Mouse (Mus musculus): ENCODE data around the gene Acox3.

Gene Acox3

DNA sequence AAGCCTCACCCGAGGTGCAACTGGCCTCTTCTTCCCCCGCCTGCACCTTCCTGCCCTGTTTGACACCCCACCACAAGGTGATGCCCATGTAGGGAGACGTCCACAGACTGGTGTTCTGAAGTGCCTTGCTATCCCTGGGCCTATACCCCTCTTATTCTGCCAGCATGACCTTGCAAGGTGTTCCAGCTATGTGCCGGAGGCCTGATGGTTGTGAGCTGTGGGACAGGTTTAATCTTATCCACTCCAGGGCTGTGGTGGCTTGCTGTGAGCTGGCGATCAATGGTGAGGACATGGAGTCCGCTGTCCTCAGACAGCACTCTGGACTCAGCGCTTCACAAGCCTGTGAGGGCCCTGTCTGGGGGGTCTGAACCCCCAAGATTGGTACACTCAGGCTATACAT lies 27.5 kb downstream of the Acox3 start:
- no peak for DNase-seq (ENCODE audit: low spot score in 2 of 2)

DNA sequence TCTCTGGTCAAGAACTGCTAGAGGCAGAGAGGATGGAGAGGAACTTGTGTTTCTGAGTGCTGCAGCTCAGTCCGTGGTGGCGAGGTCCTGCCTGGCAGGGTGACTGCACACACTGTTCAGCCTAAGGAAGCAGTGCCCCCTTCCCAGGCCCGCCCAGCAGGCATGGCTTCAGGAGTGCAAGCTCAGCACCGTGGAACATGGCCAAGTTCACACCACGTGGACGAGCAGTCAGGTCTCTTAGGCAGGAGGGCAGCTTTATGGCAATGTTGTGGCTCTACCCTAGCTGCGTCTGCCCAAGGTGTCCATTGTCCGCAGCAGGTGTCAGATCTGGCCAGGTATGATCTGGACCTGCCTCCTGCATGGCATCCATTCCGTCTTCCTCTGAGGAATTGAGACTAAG lies 28.3 kb downstream of the Acox3 start:
- DNase-seq (ENCODE audit: low spot score in 2 of 2) = no peak

DNA sequence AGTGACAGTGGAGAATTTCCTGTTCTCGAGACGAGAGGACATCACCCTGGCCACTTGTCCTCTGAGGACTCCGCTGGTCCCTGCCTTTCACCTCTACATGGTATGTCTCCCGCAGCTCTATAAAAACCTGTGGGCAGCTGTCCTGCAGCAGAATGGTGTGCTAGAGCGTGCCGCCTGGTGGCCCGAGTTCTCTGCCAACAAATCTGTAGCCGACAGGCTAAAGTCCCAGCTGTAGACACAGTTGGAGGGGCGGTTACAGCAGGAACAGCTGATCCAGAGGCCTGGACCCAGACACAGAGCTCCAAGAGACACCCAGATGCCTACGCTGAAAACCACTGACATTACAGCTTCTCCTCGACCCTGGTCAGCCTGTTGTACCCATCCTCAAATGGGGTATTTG lies 29.1 kb downstream of the Acox3 start:
- no peak for DNase-seq (ENCODE audit: low spot score in 2 of 2)

DNA sequence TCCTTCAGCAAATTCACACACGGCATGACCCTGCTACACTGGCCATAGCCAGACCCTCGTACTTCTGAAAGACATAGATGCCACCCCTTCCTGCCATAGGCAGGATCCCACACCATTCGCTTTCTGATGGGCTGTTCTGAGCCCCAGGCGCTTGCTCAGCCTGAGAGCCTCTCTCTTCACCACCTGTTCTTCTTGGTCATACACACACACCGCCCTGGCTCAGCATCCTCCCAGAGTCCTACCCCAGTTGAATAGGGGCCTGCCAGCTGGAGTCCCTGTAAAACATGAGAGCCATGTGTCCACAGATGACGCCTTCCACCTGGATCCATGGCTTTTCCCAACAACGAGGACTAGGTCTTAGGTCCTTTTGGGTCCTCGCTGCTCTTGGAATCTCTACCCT lies 29.9 kb downstream of the Acox3 start:
- no peak for DNase-seq (ENCODE audit: low spot score in 2 of 2)

DNA sequence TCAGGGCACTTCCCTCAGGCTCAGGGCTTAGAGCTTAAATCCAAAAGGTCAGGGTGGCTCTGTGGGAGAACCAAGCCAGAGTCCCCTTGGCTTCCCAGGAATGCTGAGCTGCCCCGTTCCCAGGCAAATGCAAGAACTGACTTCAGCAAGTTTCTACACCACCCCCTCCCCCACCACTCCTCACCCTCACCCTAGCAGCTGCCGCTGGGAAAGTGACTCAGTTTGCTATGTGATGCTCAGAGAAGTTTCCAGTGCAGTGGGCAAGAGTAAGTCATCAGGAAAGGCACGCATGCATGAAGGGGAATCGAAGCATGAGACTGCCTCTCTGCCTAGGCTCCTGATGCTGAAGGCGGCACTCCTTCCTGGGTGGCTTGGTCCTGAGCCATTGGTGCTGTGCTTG lies 34.1 kb downstream of the Acox3 start:
- DNase-seq (ENCODE audit: low spot score in 2 of 2) = no peak

DNA sequence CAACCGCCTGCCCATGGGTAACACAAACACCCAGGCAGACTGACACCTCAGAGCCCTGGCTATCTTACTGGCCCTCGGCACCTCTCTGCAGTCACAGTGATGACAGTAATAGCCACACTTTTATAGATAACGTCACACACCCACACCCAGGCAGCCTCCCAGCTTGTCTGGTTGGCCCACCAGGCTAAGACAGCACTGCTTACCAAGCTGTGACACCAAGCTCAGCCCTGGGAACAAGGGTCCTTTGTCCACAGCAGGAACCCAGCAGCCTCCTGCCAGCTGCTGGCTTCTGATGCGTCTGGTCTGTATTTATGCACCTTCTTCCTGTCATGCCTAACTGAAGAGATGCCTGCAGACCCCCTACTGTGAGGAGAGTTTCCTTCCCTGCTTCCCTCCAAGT lies 38.3 kb downstream of the Acox3 start:
- DNase-seq (ENCODE audit: low spot score in 2 of 2) = peak in 1 of 2 experiments; percentile 41

DNA sequence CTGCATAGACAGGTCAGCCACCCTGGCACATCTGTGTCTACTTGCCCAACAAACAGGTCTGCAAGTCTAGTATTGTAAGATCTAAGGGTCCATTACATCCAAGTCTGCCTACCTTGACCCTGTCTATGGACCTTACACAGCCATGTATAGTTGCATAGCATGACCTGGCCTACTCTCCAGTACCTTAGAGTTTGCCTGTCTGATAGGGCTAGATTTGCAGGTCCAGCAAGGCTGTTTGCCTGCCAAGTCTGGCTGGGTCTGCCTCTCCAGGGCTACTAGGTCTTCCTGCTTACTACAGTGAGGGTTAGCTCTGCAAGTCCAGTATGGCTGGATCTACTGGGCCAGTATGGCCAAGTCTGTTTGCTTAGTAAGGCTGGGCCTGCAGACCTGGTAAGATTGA lies 41.0 kb downstream of the Acox3 start:
- DNase-seq (ENCODE audit: low spot score in 2 of 2) = no peak

DNA sequence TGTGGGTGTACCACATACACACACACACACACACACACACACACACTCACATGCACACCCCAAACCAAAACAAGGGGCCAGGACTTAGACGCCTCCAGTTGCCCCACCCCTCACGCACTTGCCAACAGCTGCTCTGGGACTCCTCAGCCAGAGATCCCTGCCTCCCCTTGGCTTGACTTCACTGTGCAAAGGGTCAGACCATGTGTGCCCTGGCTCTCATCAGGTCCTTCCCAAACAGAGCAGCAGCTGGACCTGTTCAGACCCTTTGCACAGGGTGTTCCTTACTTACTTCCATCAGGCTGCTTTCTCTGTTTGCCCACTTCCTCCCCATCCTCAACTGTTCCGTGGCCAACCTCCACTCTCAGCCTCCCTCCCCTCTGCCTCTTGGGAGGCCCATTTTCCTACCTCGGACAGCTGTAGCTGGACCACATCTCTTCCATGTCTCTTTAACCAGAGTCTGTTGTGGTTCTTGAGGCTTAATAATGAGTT lies 42.0 kb downstream of the Acox3 start:
- DNase-seq (ENCODE audit: low spot score in 2 of 2) = no peak

DNA sequence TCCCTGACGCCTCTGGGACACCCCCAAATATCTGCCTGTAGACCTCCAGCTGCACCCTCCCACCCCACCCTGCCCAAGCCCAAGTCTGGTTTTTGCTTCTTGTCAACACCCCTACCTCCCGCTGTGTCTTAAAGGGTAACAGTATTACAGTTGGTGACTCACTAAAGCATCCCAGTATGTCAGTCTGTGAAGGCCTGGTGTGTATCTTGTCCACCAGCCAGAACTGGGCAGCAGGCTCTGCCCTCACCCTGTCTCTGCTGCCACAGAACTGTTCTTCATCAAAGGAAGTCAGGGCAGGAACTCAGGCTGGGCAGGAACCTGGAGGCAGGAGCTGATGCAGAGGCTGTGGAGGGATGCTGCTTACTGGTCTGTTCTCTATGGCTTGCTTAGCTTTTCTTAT lies 43.6 kb downstream of the Acox3 start:
- DNase-seq (ENCODE audit: low spot score in 2 of 2) = no peak

DNA sequence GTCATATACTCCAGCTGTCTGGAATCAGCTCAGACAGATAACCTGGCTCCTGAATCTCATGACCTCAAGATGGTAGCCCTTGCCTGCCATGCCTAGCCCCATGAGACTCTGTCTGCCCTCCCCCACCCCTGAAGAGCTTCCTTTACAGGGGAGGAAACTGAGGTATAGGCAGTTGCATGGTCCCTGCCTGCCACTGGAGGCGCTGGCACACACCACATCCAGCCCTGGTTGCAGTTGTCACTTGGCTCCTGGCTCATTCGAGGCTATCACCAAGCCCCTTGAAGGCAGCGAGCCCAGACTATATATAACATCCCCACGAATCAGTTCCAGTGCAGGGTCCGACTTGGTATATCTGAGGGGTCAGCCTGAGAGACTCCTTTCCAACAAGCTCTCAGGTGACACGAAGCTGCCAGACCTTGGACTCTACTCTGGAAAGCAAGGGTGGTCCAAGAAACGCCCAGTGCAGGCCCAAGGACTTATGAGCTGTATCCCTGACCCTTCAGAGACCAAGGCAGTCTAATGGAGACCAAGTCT lies 44.5 kb downstream of the Acox3 start:
- DNase-seq (ENCODE audit: low spot score in 2 of 2) = no peak

DNA sequence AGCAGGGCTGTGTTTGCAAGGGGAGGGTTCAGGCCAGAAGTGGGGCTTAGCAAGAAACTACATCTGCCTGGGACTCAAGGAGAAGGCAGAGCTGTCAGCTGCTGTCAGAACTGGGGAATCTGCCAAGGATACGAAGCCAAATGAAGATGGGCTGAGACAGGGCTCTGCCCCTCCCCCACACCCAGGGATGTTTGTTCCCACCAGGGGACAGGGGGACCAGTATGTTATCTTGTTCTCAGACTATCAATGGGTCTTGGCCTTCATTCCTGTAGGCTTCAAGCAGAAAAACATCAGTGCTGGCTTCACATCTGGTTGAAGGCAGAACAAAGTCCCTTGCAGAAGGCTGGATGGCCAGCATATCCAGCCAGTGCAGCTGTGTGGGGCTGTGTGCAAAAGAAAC lies 45.8 kb downstream of the Acox3 start:
- DNase-seq (ENCODE audit: low spot score in 2 of 2) = peak; percentile 75 to 76

DNA sequence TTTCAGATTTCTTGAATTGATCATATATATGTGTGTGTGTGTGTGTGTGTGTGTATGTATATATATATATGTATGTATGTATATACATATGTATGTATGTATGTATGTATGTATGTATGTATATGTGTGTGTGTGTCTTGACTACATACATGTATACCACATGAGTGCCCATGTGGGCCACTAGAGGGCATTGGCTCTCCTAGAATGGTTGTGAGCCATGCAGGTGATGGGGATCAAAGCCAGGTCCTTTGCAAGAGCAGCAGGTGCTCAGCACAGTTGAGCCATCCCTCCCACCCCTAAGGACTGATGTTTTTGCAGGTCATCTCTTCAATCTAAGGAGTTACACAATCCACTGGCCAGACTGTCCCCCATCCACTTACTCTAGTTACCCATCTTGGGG lies 46.5 kb downstream of the Acox3 start:
- DNase-seq (ENCODE audit: low spot score in 2 of 2) = no peak

DNA sequence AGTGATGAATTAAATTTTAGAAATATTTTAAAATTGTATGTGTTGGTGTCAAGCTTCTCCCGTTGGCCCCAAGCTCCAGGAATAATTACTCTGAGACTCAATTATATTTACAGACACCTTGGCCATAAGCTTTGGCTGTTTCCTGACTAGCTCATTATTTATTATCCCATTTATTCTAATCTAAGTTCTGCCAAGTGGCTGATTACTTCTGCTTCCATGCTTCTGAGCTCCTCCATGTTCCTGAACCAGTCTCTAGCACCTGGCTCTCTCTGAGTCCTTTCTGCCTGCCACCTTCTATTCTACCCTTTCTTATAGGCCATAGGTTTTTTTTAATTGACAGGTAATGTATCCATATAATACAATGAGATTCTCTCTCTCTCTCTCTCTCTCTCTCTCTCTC lies 47.9 kb downstream of the Acox3 start:
- no peak for DNase-seq (ENCODE audit: low spot score in 2 of 2)

DNA sequence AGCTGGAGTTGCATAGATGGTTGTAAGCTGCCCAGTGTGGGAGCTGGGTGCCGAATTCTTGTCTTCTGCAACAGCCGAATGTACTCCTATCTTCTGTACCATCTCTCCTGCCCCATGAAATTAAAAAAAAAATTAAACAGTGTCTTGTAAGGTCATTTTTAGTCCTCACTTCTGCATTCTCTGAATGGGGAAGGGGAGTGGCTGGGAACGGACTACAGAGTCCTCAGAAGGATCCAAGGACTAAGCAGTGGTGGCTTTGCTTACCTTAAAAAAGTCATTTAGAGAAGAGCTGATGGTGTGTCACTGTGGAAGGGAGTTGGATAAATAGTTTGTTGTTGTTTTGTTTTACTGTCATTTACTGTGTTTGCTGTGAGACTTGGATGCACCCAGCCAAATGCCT lies 48.4 kb downstream of the Acox3 start:
- no peak for DNase-seq (ENCODE audit: low spot score in 2 of 2)

DNA sequence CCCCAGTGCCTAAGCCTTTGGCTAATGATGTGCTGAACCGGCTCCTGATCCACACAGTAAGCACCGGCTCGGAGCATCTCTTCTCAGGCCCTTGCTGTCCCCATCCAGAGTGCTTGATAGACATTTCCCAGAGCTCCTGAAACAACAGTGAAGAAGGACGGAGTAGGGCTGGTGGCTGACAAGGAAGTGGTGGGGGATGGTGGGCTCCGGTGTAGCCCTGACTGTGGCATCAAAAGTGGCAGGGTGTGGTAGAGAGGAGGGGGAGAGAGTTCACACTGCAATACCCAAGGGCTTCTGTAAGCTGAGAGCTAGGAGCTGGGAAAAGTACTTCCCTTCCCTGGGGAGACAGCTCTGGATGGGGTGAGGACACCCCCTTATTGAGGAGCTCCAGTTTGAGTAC lies 48.9 kb downstream of the Acox3 start:
- DNase-seq (ENCODE audit: low spot score in 2 of 2) = no peak

DNA sequence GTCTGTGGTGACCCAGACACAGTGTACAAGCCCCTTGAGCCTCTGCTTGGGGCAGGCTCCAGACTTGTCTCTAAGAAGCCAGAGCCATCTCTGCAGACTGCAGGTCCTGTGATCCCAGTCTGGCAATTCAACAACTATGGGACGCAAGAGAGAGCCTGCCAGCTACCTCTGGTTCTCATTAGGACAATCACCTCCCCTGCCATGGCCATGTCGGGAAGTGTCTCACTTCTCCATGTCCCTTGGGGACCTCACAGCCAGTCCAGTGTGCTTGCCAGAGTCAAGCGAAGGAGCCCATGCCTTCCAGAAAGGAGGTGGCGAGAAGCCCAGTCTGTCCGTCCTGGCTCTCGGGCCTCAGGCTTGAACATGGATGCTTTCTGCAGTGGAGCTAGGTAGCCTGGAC lies 50.0 kb downstream of the Acox3 start:
- DNase-seq (ENCODE audit: low spot score in 2 of 2) = no peak

DNA sequence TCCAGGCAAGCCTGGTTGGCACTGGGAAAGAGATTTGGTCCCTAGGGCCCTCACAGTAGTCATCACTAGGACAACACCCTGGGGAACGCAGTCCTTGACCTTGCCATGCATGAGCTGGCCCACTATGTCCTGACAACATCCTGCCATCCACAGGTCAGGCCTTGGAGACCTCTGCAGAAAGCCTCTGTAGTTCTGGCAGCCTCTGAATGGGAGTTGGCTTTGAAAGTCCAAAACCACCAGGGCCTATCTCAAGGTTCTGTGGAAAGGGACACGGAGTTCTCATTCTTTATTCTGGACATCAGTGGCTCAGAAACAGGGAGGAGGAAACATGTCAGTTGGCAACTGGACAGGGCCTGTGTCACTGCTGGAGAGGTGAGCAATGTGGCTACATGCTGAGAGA lies 53.2 kb downstream of the Acox3 start:
- DNase-seq (ENCODE audit: low spot score in 2 of 2) = no peak

DNA sequence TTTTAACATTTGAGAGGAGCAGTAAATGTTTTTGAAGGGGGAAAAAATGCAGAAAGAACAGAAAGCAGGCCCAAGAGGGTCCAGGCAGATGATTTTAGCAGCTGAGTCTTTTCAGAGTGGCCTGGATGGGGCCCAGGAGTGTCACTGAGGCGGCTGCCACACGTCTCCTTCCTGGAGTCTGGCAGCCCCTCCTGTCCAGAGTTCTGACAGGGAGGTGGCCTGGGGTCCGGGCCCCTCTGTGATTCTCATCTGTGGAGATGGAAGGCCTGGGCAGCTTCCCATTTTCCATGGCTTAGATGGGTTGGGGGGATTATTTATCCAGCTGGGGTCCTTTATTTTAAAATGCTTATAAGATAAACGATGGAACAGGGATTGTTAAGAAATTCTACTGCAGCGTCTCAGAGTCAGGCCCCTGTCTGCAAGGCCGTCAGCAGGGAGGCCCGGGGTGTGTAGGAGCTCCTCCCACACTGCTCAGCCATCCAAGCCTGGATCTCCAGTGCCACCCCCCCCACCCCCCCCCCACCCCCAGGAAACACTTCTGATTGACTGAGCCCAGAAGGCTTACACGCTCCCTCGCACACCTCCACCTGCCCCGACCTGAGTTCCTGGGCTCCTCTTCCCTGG lies 59.2 kb downstream of the Acox3 start:
- DNase-seq (ENCODE audit: low spot score in 2 of 2) = no peak

DNA sequence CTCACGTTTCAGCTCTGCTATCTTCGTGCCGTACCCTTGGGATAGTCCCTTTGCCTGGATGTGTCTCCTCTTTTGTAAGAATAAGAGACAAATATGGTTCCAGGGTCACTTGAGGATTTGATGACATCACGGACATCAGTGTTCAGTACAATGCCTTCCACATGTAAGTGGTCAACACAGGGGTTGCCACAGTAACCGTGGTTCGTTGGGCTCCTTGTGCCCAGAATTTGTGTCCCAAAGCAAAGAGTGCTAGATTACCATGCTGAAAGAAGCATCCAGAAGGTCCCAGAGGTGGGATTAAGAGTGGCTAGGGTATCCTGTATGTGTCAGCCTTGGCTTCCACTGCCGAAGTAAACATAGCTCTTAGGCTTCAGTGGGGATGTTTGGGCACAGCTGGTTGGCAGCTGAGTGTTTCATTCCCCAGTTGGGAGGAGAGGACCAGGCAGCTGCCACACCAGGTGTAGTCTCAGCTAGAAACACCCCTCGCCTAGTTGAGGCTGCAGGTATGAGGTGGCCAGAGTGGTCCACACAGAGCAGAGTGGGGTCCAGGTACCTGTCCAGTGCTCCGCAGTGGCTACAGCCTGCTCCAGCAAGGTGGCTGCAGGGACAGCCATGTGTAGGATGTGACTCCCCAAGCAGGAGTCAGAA lies 60.7 kb downstream of the Acox3 start:
- no peak for DNase-seq (ENCODE audit: low spot score in 2 of 2)

DNA sequence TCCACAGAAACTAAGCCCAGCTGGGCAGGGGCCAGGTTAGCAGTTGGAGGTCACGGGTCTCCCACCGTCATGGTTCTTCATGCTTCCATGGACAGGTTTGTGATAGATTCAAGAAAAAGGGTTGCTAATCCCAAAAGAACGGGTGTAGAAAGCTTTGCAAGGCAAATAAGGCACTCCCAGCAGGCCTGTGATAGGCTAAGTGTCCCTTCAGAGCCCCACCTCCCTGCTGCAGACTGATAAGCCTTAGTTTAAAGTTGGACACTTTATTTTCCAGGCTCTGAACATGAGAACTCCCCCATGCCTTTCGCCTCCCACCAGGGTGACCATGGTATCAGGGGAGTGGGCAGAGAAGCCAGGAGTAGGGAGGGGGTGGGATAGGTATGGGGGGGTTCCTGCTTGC lies 61.2 kb downstream of the Acox3 start:
- no peak for DNase-seq (ENCODE audit: low spot score in 2 of 2)

DNA sequence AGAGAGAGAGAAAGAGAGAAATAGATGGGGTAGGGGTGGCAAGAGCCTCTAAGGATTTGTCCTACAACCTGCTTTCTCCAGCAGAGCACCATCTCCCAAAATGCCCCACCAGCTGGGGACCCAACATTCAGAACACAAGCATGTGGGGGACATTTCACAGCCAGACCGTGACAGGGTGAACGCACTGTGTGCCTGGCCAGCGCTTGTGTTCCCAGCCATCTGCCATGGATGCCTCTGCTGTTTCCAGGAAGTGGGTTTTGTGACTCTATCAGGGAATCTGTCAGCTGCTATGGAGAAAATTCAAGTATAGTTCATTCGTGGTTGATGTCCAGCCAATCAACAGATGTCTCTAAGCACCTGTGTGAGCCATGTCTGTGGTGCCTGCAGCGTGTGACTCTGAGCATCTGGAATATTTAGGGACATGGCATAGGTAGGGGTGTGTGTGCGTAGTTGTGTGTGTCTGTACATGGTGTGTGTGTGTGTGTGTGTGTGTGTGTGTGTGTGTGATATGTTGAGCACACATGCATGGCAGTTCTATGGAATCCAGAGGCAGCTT lies 63.2 kb downstream of the Acox3 start:
- peak in 1 of 2 experiments; percentile 45 for DNase-seq (ENCODE audit: low spot score in 2 of 2)

DNA sequence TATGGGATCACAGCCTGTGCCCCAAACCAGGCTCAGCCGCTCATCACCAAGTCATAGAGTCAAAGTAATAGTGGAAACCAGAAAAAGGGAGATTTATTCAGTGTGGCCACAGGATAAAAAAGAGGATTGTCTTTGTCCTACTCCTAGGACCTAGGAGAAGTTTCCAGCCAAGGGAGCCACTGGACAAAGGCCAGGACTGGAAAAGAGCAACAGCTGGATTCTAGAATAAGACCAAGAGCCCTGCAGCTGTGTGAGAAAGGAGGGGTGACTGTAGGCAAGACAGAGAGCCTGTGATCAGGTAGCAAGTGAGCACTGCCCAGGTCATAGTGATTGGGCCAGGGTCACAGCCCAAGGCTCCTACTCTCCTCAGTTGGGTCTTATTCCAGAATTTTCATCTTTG lies 64.1 kb downstream of the Acox3 start:
- DNase-seq (ENCODE audit: low spot score in 2 of 2) = no peak

DNA sequence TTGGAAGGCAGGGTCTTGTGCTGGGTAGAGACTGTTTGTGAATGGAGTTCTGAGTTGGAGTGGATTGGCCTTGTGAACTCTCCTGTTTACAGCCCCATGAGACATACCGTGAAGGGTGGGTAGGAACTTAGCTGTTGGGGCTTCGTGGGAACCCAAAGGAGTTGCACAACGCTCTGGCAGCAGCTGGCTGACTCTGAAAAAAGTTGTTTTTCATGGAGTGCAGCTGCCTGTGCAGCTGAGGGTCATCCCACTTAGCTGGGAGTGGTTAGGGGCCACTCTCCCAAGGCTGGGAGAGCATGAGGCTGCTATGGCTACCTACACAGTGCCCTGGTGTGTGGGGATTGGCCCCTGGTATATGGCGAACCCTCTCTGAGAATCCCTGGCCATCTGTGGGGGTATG lies 64.7 kb downstream of the Acox3 start:
- DNase-seq (ENCODE audit: low spot score in 2 of 2) = no peak
